Mouse (Mus musculus): Measurements from ENCODE around the gene Timm8a2. TPM values are rescaled to one million over a fixed set of nuclear protein-coding genes. Genes with fewer than 3 reads are reported as not detected.

Timm8a2 gene
- polyA plus RNA-seq, 2 experiments, result not detected

- no peaks in the 10 kb centered on the region for H3K4me1 ChIP-seq (replicated peaks; ENCODE audit: control insufficient read depth in 2 of 2, insufficient read depth in 2 of 2, low read length in 1 of 2)
- H3K4me2 ChIP-seq (ENCODE audit: low read depth), result no peak overlapping the region
- no peak overlapping the region for H3K9ac ChIP-seq (replicated peaks)
- H3K36me3 ChIP-seq (replicated peaks; ENCODE audit: control insufficient read depth, insufficient read depth, low read depth), result no peaks in the 10 kb centered on the region
- no peak overlapping the region for H3K27ac ChIP-seq
- no peaks in the 10 kb centered on the region for H3K27me3 ChIP-seq (ENCODE audit: control insufficient read depth, insufficient read depth, low read length)
- no peak overlapping the region for H3K4me3 ChIP-seq (ENCODE audit: insufficient read depth in 1 of 2, low read depth in 2 of 2, low read length in 2 of 2)
- ATAC-seq (ENCODE audit: insufficient read depth), result no peak
- WGBS (ENCODE audit: insufficient replicate concordance), result 50% methylated on average over 3 of the region's 3 CpGs
- TF ChIP-seq CTCF (IDR thresholded peaks at IDR 0.05; ENCODE audit: low read depth), result no peak
- H3K9me3 ChIP-seq (ENCODE audit: control insufficient read depth, low read length), result no peaks in the 10 kb centered on the region
- DNase-seq (ENCODE audit: low read depth in 3 of 3, low spot score in 3 of 3), result no peak
These were observed 42.5 kb downstream of the Timm8a2 start for GRCm38 (mm10) chr14:122077017-122077416.

- H3K9me3 ChIP-seq (ENCODE audit: control insufficient read depth, low read length), result no peaks in the 10 kb centered on the region
- H3K9ac ChIP-seq (replicated peaks), result no peak overlapping the region
- H3K27ac ChIP-seq, result no peak overlapping the region
- no peak overlapping the region for H3K4me2 ChIP-seq (ENCODE audit: low read depth)
- no peaks in the 10 kb centered on the region for H3K36me3 ChIP-seq (replicated peaks; ENCODE audit: control insufficient read depth, insufficient read depth, low read depth)
- no peaks in the 10 kb centered on the region for H3K4me1 ChIP-seq (replicated peaks; ENCODE audit: control insufficient read depth in 2 of 2, insufficient read depth in 2 of 2, low read length in 1 of 2)
- H3K27me3 ChIP-seq (ENCODE audit: control insufficient read depth, insufficient read depth, low read length), result no peaks in the 10 kb centered on the region
- 32% methylated on average over 6 of the region's 6 CpGs for WGBS (ENCODE audit: insufficient replicate concordance)
- TF ChIP-seq EP300 (IDR thresholded peaks at IDR 0.05; ENCODE audit: low read depth) (no peak), CTCF (IDR thresholded peaks at IDR 0.05; ENCODE audit: low read depth) (peak; percentile 76)
- DNase-seq (ENCODE audit: low read depth in 3 of 3, low spot score in 3 of 3), result peak; percentile 12 to 38 (median 13)
- ATAC-seq (ENCODE audit: insufficient read depth), result no peak
- no peak overlapping the region for H3K4me3 ChIP-seq (ENCODE audit: insufficient read depth in 1 of 2, low read depth in 2 of 2, low read length in 2 of 2)
These were observed 45.0 kb downstream of the Timm8a2 start for GRCm38 (mm10) chr14:122079428-122079827.

GRCm38 (mm10) chr14:122079921-122080320, 45.4 kb downstream of the Timm8a2 start:
- H3K36me3 ChIP-seq (replicated peaks; ENCODE audit: control insufficient read depth, insufficient read depth, low read depth), result no peaks in the 10 kb centered on the region
- no peak overlapping the region for H3K27ac ChIP-seq
- H3K9ac ChIP-seq (replicated peaks), result no peak overlapping the region
- ATAC-seq (ENCODE audit: insufficient read depth) (no peak), DNase-seq (ENCODE audit: low read depth in 3 of 3, low spot score in 3 of 3) (no peak)
- no peaks in the 10 kb centered on the region for H3K4me1 ChIP-seq (replicated peaks; ENCODE audit: control insufficient read depth in 2 of 2, insufficient read depth in 2 of 2, low read length in 1 of 2)
- no peak overlapping the region for H3K4me2 ChIP-seq (ENCODE audit: low read depth)
- no peaks in the 10 kb centered on the region for H3K27me3 ChIP-seq (ENCODE audit: control insufficient read depth, insufficient read depth, low read length)
- H3K9me3 ChIP-seq (ENCODE audit: control insufficient read depth, low read length), result no peaks in the 10 kb centered on the region
- TF ChIP-seq CTCF (IDR thresholded peaks at IDR 0.05; ENCODE audit: low read depth) (no peak), EP300 (IDR thresholded peaks at IDR 0.05; ENCODE audit: low read depth) (no peak)
- WGBS (ENCODE audit: insufficient replicate concordance), result 66% methylated on average over 5 of the region's 5 CpGs
- H3K4me3 ChIP-seq (ENCODE audit: insufficient read depth in 1 of 2, low read depth in 2 of 2, low read length in 2 of 2), result no peak overlapping the region

- Histone ChIP-seq H3K4me1 (replicated peaks; ENCODE audit: control insufficient read depth in 2 of 2, insufficient read depth in 2 of 2, low read length in 1 of 2) (no peaks in the 10 kb centered on the region), H3K27me3 (ENCODE audit: control insufficient read depth, insufficient read depth, low read length) (no peaks in the 10 kb centered on the region), H3K9ac (replicated peaks) (no peak overlapping the region), H3K36me3 (replicated peaks; ENCODE audit: control insufficient read depth, insufficient read depth, low read depth) (no peaks in the 10 kb centered on the region), H3K4me2 (ENCODE audit: low read depth) (no peak overlapping the region), H3K4me3 (ENCODE audit: insufficient read depth in 1 of 2, low read depth in 2 of 2, low read length in 2 of 2) (no peak overlapping the region), H3K27ac (no peak overlapping the region), H3K9me3 (ENCODE audit: control insufficient read depth, low read length) (no peaks in the 10 kb centered on the region)
- TF ChIP-seq CTCF (IDR thresholded peaks at IDR 0.05; ENCODE audit: low read depth), result no peak
- TF ChIP-seq EP300 (IDR thresholded peaks at IDR 0.05; ENCODE audit: low read depth), result no peak
- ATAC-seq (ENCODE audit: insufficient read depth), result no peak
- 16% methylated on average over 3 of the region's 3 CpGs for WGBS (ENCODE audit: insufficient replicate concordance)
- DNase-seq (ENCODE audit: low read depth in 3 of 3, low spot score in 3 of 3), result no peak
These were observed 46.8 kb downstream of the Timm8a2 start for GRCm38 (mm10) chr14:122081308-122081707.

- no peak overlapping the region for H3K4me2 ChIP-seq (ENCODE audit: low read depth)
- no peak for ATAC-seq (ENCODE audit: insufficient read depth)
- no peak overlapping the region for H3K27ac ChIP-seq
- H3K36me3 ChIP-seq (replicated peaks; ENCODE audit: control insufficient read depth, insufficient read depth, low read depth), result no peaks in the 10 kb centered on the region
- H3K9ac ChIP-seq (replicated peaks), result no peak overlapping the region
- DNase-seq (ENCODE audit: low read depth in 3 of 3, low spot score in 3 of 3), result no peak
- H3K9me3 ChIP-seq (ENCODE audit: control insufficient read depth, low read length), result no peaks in the 10 kb centered on the region
- no peak overlapping the region for H3K4me3 ChIP-seq (ENCODE audit: insufficient read depth in 1 of 2, low read depth in 2 of 2, low read length in 2 of 2)
- TF ChIP-seq EP300 (IDR thresholded peaks at IDR 0.05; ENCODE audit: low read depth) (no peak), CTCF (IDR thresholded peaks at IDR 0.05; ENCODE audit: low read depth) (no peak)
- H3K27me3 ChIP-seq (ENCODE audit: control insufficient read depth, insufficient read depth, low read length), result no peaks in the 10 kb centered on the region
- H3K4me1 ChIP-seq (replicated peaks; ENCODE audit: control insufficient read depth in 2 of 2, insufficient read depth in 2 of 2, low read length in 1 of 2), result no peaks in the 10 kb centered on the region
- 59% methylated on average over 7 of the region's 7 CpGs for WGBS (ENCODE audit: insufficient replicate concordance)
These were observed 49.0 kb downstream of the Timm8a2 start for GRCm38 (mm10) chr14:122083499-122083898.

All from liver, embryonic 14.5 days (tissue).